Mouse (Mus musculus): ENCODE results near the gene Leap2. TPM values are rescaled to one million over a fixed set of nuclear protein-coding genes. Genes with fewer than 3 reads are reported as not detected.
A peak's percentile ranks its signal among the peaks of the same experiment; 100 is the strongest.

The Leap2 gene
- polyA plus RNA-seq, 1 experiment from 2014 or later = 209 TPM

DNA sequence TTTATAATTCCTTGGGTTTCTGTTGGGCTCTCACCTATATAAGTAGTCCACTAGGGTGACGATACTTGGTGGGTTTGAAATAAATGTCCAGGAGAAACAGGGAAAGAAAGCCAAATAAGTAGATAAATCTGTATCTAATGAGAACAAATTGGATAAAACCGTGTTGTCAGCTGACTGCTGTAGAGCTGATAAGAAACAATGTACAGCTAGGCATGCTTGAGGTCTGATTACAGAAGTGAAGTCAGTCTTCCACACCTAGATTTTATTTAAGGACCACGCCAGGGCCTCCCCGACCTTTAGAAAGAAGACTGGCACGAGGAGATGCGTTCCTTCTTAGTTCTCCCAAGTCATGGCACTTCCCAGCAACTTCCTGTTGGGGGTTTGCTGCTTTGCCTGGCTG, 10.1 kb upstream of the Leap2 start:
- no peak for TF ChIP-seq CTCF (IDR thresholded peaks at IDR 0.05; ENCODE audit: low read depth)
- peak; percentile 61; the same call in 1 of the 2 replicates for TF ChIP-seq EP300 (IDR thresholded peaks at IDR 0.05; ENCODE audit: low read depth)
- Histone ChIP-seq H3K4me1 (ENCODE audit: insufficient read depth) (peaks cover 33% of the 10 kb centered on the region), H3K9me3 (ENCODE audit: low read length) (no peaks in the 10 kb centered on the region), H3K4me2 (ENCODE audit: low read depth, low read length) (no peak overlapping the region), H3K36me3 (replicated peaks; ENCODE audit: insufficient read depth, low read length) (peaks cover 8% of the 10 kb centered on the region), H3K9ac (replicated peaks) (no peak overlapping the region), H3K27ac (ENCODE audit: low read depth) (no peak overlapping the region), H3K27me3 (ENCODE audit: insufficient read depth, low read length) (no peaks in the 10 kb centered on the region), H3K4me3 (ENCODE audit: low read depth, low read length) (no peak overlapping the region)
- DNase-seq = no peak
- ATAC-seq = no peak
- WGBS (ENCODE audit: insufficient replicate concordance) = 31% methylated on average over 6 of the region's 6 CpGs

DNA sequence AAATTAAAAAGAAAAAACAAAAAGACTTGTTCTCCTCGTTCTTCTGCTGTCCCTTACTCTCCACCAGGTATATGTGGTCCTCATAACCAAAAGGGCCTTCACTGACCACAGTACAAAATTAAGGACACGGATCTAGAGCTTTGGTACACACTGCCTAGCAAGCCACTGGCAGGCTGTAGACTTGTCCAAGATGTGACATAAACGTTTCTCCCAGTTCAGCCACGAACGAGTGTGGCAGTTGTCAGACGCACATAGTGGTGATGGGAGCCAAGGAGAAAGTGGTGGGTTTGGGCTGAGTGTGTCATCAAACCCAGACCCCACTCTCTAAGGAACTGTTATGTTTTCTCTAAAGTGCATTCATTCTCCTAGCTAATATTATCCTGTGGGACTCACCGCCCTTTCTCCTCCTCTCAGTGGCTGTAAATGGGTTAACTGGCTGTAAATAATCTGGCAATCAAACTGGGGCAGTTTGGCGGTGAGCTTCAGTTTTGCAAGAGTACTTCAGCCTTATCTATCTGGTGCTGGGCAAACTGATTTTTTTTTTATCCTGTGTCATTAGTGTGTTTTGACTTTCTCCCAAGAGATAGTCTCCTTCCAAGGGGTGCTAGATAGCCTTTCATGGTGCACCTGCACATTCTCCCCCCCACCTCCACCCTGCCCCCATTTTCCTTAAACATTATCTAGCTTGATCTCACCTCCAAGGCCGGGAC, 8.5 kb upstream of the Leap2 start:
- Histone ChIP-seq H3K4me3 (ENCODE audit: low read depth, low read length) (peak overlapping the region; percentile 92), H3K4me2 (ENCODE audit: low read depth, low read length) (peak overlapping the region; percentile 76), H3K27ac (ENCODE audit: low read depth) (peak overlapping the region; percentile 98), H3K36me3 (replicated peaks; ENCODE audit: insufficient read depth, low read length) (peaks cover 9% of the 10 kb centered on the region), H3K4me1 (ENCODE audit: insufficient read depth) (peaks cover 33% of the 10 kb centered on the region), H3K27me3 (ENCODE audit: insufficient read depth, low read length) (no peaks in the 10 kb centered on the region), H3K9me3 (ENCODE audit: low read length) (no peaks in the 10 kb centered on the region), H3K9ac (replicated peaks) (peak overlapping the region; percentile 49)
- WGBS (ENCODE audit: insufficient replicate concordance) = 13% methylated on average over 9 of the region's 9 CpGs
- ATAC-seq (peak; percentile 4), DNase-seq (no peak)
- TF ChIP-seq CTCF (IDR thresholded peaks at IDR 0.05; ENCODE audit: low read depth) = no peak
- TF ChIP-seq EP300 (IDR thresholded peaks at IDR 0.05; ENCODE audit: low read depth) = peak; percentile 66

DNA sequence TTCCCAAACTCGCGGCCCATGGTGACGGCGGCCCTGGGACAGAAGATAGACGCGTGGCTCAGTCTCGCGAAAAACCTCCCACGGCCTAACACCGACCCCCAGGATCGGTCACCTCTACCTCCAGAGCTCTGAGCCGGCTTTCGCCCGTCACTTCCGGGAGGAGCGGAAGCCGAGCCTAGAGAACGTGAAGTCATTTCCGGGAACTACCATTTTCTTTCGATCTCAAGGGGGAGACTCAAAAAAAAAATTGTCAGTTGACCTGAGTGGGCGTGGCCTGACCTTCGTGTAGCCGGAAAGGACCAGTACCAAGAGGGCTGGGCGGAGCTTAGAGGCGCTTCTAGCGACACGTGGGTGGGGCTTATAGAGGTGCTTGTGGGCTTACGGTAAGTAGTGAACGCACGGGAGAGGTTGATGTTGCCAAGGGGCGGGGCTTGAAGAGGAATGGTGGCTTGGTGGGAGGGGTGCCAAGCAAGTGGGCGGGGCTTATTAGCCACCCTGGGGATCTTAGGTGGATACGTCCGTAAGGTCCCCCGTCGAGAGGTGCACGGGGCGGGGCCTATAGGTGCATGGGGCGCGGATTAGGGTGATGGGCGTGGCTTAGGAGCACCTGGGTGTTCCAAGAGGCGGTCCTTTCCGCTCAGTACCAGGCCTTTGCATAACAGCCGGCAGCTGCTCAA, 7.8 kb upstream of the Leap2 start, which contains the start of the genes Uqcrq and Gdf9:
Gene Uqcrq (minus strand): TSS at position 162 of the 677 bp plus-strand sequence.
Gene Gdf9 (plus strand): TSS at position 354 of the 677 bp plus-strand sequence.
- Histone ChIP-seq H3K4me2 (ENCODE audit: low read depth, low read length) (peak within 1 kb of the TSS; percentile 76), H3K4me1 (ENCODE audit: insufficient read depth) (peaks cover 35% of the 10 kb centered on the region), H3K27me3 (ENCODE audit: insufficient read depth, low read length) (no peaks in the 10 kb centered on the region), H3K9ac (replicated peaks) (peak within 1 kb of the TSS; percentile 92), H3K4me3 (ENCODE audit: low read depth, low read length) (peak within 1 kb of the TSS; percentile 92), H3K36me3 (replicated peaks; ENCODE audit: insufficient read depth, low read length) (peaks cover 9% of the 10 kb centered on the region), H3K9me3 (ENCODE audit: low read length) (no peaks in the 10 kb centered on the region), H3K27ac (ENCODE audit: low read depth) (peak within 1 kb of the TSS; percentile 98)
- WGBS (ENCODE audit: insufficient replicate concordance) = under 1% methylated on average over 44 of the region's 44 CpGs
- DNase-seq (peak; percentile 99), ATAC-seq (peak; percentile 89)
- TF ChIP-seq CTCF (IDR thresholded peaks at IDR 0.05; ENCODE audit: low read depth) = no peak; the same call in 1 of the 2 replicates
- peak; percentile 83 for TF ChIP-seq EP300 (IDR thresholded peaks at IDR 0.05; ENCODE audit: low read depth)

DNA sequence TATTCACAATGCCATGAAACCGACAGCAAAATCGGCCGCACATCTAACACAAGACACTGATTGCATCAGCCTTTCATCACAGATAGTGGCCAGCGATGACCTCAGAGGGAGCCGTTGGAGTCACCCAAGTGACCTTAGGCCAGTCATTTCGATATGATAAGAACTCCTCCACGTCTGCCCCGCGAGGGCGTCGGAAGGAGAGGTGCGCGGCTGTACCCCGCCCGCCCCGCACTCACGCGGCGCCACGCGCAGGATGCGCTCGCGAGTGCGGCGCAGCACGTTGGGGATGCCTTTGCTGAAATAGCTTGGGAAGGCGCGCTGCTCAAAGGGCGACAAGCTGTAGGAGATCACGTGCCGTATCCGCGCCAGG, 7.3 kb upstream of the Leap2 start:
- ATAC-seq (peak; percentile 54), DNase-seq (no peak)
- peaks cover 9% of the 10 kb centered on the region for H3K36me3 ChIP-seq (replicated peaks; ENCODE audit: insufficient read depth, low read length)
- no peaks in the 10 kb centered on the region for H3K9me3 ChIP-seq (ENCODE audit: low read length)
- peak overlapping the region; percentile 98 for H3K27ac ChIP-seq (ENCODE audit: low read depth)
- peak overlapping the region; percentile 92 for H3K9ac ChIP-seq (replicated peaks)
- H3K4me2 ChIP-seq (ENCODE audit: low read depth, low read length) = peak overlapping the region; percentile 76
- H3K4me3 ChIP-seq (ENCODE audit: low read depth, low read length) = peak overlapping the region; percentile 92
- H3K4me1 ChIP-seq (ENCODE audit: insufficient read depth) = peaks cover 36% of the 10 kb centered on the region
- H3K27me3 ChIP-seq (ENCODE audit: insufficient read depth, low read length) = no peaks in the 10 kb centered on the region
- WGBS (ENCODE audit: insufficient replicate concordance) = under 1% methylated on average over 34 of the region's 34 CpGs
- no peak for TF ChIP-seq EP300 (IDR thresholded peaks at IDR 0.05; ENCODE audit: low read depth)
- TF ChIP-seq CTCF (IDR thresholded peaks at IDR 0.05; ENCODE audit: low read depth) = 0 out of 2 replicates have a peak, but pooled peaks have one; percentile 3

DNA sequence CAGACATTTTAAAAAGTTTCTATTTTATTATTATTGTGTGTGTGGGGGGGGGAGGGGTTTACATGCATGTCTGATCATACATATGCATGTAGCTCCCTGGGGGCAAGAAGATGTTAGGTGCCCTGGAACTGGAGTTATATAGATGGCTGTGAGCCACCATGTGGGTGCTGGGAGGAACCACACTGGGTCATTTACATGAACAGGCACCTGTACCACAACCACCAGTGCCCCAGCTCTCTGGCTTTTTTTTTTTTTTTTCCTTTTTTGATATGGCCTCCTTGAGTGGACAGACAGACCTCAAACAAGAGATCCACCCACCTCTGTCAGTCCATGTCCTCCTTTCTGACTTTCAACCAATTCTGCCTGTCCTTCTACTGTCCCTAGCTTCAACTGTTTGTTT, 6.2 kb upstream of the Leap2 start:
- Histone ChIP-seq H3K4me1 (ENCODE audit: insufficient read depth) (peaks cover 36% of the 10 kb centered on the region), H3K4me2 (ENCODE audit: low read depth, low read length) (peak overlapping the region; percentile 76)

DNA sequence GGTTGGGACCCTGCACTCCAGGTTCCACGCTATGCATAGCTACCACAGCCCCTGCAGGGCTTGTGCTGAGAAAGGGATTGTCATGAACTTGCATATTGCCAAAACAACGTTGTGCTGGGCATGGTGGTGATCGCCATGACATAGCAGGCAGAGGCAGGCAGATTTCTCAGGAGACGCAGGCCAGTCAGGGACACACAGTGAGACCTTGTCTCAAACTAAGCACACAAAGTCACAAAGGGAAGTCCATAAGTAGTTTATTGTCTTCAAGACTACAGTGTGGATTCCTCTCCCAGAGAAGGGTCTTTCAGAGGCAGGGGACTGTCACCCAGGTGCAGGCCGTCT, 5.7 kb upstream of the Leap2 start:
- no peaks in the 10 kb centered on the region for H3K9me3 ChIP-seq (ENCODE audit: low read length)
- no peak for TF ChIP-seq CTCF (IDR thresholded peaks at IDR 0.05; ENCODE audit: low read depth)
- no peak for TF ChIP-seq EP300 (IDR thresholded peaks at IDR 0.05; ENCODE audit: low read depth)
- no peak for DNase-seq

More for the DNA sequence above, 6.2 kb upstream of the Leap2 start:
- no peaks in the 10 kb centered on the region for H3K9me3 ChIP-seq (ENCODE audit: low read length)
- H3K4me3 ChIP-seq (ENCODE audit: low read depth, low read length) = peak overlapping the region; percentile 92; the same call in 1 of the 2 replicates
- peaks cover 9% of the 10 kb centered on the region for H3K36me3 ChIP-seq (replicated peaks; ENCODE audit: insufficient read depth, low read length)
- H3K27me3 ChIP-seq (ENCODE audit: insufficient read depth, low read length) = no peaks in the 10 kb centered on the region
- DNase-seq (no peak), ATAC-seq (no peak)
- peak overlapping the region; percentile 98 for H3K27ac ChIP-seq (ENCODE audit: low read depth)
- H3K9ac ChIP-seq (replicated peaks) = peak overlapping the region; percentile 92
- no peak for TF ChIP-seq CTCF (IDR thresholded peaks at IDR 0.05; ENCODE audit: low read depth)
- TF ChIP-seq EP300 (IDR thresholded peaks at IDR 0.05; ENCODE audit: low read depth) = no peak

More for the DNA sequence above, 5.7 kb upstream of the Leap2 start:
- no peak overlapping the region for H3K9ac ChIP-seq (replicated peaks)
- no peaks in the 10 kb centered on the region for H3K27me3 ChIP-seq (ENCODE audit: insufficient read depth, low read length)
- no peak overlapping the region for H3K27ac ChIP-seq (ENCODE audit: low read depth)
- peaks cover 9% of the 10 kb centered on the region for H3K36me3 ChIP-seq (replicated peaks; ENCODE audit: insufficient read depth, low read length)
- H3K4me2 ChIP-seq (ENCODE audit: low read depth, low read length) = no peak overlapping the region
- no peak for ATAC-seq
- no peak overlapping the region for H3K4me3 ChIP-seq (ENCODE audit: low read depth, low read length)
- 93% methylated on average over 5 of the region's 5 CpGs for WGBS (ENCODE audit: insufficient replicate concordance)
- H3K4me1 ChIP-seq (ENCODE audit: insufficient read depth) = peaks cover 39% of the 10 kb centered on the region

Data from liver, postnatal 0 days (tissue).